Mouse (Mus musculus): ENCODE data around the gene Agmat.
"Not testable (repeated sequence)": the region's sequence is repeated elsewhere in the genome, so short reads cannot be mapped to it uniquely, and the experiment has no call there.

The Agmat gene

DNA sequence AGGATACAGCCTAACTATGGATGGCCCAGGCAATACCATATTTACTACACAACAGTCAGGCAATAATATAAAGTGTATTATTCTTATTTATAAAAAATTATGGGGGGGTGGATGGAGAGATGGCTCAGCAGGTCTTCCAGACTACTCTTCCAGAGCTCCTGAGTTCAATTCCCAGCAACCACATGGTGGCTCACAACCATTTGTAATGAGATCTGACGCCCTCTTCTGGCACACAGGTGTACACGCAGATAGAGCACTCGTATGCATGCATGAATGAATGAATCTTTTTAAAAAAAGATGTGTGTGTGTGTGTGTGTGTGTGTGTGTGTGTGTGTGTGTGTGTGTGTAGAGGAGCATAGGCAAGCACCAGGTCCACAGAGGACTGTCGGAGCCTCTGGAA, 26.5 kb downstream of the Agmat start:
- DNase-seq (ENCODE audit: low read depth, low spot score) = not testable (repeated sequence)

DNA sequence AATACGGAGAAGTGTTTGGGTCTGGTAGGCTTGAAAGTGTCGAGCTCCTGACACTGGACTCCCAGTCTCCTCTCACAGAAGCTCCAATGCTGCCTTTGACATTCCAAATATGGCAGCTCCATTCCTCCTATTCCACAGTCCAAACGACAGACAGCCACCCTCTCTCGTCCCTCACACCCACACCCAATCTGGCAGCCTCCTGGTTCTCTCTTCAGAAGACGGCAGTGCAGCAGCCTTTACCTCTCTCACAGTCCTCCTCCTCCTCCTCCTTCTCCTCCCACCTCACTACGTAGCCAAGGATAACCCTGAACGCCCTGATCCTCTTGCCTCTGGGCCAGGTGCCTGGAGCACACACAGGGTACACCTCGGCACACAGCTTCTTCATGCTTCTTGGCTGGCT, 33.4 kb downstream of the Agmat start:
- DNase-seq (ENCODE audit: low read depth, low spot score) = no peak

DNA sequence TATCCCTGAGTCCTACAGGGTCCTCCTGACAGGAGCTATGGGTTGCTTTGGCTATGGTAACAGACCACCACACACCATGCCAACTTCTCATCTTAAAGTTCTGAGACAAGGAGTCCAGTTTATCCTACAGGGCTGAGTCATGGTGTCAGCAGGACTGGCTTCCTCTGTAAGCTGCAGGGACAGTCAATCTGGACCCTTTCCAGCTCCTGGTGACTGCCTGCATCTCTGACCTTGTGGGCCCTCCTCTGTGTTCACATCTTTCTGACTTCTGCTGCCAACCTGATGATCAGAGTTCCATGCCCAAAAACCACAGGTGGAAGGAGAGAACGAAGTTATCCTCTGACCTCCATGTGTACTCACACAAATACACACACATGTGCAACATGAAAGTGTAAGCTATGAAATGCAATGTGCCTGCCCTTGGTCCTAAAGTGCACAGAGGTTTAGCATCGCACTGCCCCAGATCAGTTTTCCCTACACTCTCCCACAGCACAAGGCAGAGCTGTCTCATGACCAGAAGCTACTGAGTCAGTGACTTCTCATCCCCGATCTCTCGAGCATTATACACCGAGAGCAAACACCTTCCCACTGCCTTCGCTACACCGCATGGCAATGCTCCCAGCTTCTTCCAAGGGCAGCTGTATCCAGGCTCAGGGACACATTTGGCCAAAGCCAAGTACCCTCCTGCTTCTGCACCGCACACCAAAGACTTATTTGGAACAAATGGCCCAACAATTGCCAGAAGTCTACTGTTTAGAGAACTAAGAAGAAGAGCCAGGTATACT, 34.9 kb downstream of the Agmat start:
- no peak for DNase-seq (ENCODE audit: low read depth, low spot score)

DNA sequence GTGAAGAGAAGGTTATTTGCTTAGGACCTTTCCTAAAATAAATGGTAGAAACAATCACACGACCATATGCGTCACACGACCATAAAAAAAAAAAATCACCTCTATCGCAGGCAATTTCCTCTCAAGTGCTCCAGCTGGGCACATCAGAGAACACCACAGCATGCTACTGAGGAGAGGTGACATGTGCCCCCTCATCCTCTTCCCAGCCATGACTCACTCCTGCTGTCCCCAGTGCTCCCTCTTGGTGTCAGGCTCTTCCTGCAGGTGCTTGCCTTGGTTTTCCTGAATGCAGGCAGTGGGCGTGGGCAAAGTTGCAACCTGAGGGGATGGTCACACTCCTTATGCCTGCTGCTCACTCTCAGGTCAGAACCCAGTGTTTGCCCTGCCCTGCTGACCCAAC, 38.4 kb downstream of the Agmat start:
- DNase-seq (ENCODE audit: low read depth, low spot score) = no peak

DNA sequence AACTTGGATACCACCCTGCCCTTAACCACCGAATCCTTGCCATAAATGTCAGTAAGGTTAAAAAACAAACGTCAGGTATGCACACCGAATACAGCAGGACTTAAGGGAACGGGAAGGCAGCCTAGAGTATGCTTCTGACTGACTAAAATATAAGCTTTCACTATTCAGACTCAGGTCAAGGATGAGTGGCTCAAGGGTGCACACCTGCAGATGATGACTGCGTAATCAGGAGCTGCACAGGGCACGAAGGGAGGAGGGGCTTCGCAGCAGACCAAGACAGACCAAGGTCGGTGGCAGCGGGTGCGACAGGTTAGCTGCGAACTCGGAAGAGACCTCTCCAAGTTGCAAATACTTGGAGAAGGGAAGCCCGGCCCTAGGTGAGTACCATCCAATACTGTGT, 39.7 kb downstream of the Agmat start:
- DNase-seq (ENCODE audit: low read depth, low spot score) = no peak

DNA sequence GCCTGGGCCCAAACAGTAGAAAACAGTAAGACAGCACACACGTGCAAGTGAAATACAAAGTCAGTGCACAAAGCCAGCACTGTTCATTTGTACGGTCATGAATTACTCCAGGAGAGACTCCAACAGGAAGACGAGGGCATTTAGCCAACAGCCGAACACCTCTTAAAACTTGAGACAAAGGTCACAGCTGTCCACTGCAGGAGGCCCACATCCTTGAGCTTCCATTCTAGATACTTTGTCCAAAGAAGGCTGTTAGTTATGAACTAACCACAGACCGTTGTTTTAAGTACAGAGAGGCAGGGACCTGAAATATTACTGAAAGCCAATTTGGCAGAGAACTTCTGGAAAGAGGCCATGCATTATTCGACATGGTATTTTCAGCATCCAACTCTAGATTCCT, 40.6 kb downstream of the Agmat start:
- no peak for DNase-seq (ENCODE audit: low read depth, low spot score)

DNA sequence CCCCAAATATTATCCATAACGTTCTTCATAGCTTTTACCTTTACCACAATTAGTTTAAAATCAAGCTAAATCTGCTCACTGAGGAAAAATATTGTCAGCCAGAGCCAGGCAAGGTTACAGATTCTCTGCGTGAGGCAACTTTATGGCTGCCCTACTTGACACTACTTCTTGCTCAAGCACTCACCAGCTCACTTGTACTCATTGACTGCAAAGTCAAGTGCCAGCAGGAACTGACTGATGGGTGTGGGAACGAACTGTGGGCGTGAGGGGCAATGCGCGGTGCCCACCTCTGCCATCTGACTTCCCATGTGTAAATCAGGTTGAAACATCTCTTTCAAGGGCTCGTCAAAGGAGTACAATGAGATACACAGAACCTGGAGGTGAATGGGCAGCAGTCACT, 41.0 kb downstream of the Agmat start:
- no peak for DNase-seq (ENCODE audit: low read depth, low spot score)

DNA sequence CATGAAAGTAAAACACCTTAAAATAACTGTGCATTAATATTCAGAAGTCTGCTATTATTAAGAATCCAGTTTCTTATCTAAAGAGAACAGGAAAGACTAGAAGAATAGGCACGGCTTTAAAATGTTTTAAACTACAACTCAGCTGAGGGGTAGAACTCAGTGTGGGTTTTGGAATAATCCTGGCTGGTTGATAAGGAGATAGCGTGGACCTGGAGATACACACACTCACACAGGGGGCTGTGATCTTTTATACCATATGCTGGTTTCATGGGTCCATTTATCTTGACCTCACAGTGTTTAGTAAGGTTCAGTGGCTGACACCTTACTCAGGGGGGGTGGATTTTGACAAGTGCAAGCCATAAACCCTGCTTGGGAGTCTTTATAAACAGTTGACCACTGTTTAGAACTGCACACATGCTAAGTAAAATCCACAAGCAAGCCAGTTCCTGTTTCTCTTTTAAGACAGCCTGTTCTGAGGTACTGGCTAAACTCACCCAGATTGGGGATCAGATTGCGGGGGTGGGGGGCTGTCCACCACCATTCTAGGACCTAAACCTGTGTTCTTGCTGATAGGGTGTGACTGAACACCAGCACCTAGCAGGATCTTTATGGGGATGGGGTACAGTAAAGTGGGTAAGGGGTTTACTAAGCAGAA, 43.2 kb downstream of the Agmat start:
- no peak for DNase-seq (ENCODE audit: low read depth, low spot score)

DNA sequence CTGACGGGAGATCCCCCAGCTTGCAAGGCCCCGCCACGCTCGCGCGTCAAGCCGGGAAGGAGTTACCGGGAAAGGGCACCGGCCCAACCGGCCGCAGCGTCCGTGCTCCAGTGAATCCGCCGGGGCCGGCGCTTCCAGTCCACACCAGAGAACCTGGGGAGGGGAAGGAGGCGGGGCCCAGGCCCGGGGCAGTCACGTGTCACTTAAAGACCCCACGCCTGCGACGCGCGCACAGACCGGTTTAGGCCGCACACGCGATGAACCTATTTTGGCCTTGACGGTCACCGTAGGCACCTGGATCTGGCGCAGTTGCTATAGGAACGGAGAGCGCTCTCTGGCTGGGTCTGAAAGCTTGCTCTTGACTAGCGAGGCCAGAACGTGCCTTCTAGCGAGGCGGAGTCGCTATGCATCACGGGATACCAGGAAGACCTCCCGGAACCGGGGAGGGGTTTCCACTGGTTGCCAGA, 44.1 kb downstream of the Agmat start, which contains the start of gene Dnajc16:
TSS of gene Dnajc16 (minus strand) at position 408 of the 467 bp plus-strand sequence.
- peak; percentile 100 for DNase-seq (ENCODE audit: low read depth, low spot score)

DNA sequence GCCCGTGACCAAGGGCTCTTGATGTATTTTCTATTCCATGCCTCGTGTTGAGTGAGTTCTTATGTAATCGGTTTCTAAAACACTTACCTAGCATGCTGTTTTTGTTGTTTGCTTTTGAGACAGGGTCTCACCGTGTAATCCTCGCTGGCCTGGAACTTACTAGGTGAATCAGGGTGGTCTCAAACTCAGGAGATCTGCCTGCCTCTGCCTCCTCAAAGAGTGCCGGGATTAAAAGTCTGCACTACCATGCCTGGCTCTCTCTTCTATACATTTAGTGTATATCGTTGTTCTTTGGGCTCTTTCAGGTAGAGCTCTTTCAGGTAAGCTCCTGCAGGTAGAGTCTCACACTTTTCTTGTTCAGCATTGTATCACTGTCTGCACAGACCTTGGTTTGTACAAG, 45.0 kb downstream of the Agmat start:
- no peak for DNase-seq (ENCODE audit: low read depth, low spot score)

DNA sequence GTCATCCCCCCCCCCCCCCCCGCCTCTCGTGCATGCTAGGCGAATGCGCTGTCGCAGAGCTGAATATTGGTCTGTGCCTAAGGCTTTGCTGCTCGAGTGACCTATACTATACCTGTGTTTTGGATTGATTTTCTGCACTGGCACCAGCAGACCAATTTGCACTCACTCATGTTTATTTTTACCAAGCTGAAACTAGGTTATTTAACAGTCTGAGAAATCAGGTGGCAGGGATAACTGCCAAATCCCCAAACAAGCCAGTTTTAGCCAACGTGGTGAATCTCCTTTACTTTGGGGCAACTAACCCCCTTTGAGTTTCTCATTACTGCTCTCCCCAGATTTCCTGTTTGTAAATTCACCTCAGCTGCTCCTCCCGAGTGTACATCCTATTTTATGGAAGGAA, 45.5 kb downstream of the Agmat start:
- DNase-seq (ENCODE audit: low read depth, low spot score) = no peak

DNA sequence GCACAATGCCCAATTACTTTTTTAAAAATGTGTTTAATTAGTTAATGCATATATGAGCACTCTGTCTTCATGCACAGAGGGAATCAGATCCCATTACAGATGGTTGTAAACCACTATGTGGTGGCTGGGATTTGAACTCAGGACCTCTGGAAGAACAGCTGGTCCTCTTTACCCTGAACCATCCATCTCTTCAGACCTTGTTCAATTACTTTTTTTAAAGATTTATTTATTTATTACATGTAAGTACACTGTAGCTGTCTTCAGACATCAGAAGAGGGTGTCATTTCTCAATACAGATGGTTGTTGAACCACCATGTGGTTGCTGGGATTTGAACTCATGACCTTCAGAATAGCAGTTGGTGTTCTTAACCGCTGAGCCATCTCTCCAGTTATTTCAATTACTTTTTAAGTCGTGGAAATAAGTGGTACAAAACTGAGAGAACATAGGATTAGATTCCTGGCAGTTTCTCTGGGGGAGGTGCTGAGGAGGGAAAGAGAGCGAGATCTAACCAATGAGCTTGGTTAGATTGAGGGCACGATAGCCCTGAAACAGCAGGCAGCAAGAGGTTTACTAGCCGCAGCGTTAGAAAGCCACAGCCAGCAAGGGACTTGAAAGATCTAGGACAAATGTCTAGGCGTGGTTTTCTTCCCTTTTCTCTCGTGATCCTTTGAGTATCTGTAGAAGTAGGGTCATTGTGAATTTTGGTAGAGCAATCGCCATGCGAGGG, 46.2 kb downstream of the Agmat start:
- peak; percentile 28 for DNase-seq (ENCODE audit: low read depth, low spot score)

DNA sequence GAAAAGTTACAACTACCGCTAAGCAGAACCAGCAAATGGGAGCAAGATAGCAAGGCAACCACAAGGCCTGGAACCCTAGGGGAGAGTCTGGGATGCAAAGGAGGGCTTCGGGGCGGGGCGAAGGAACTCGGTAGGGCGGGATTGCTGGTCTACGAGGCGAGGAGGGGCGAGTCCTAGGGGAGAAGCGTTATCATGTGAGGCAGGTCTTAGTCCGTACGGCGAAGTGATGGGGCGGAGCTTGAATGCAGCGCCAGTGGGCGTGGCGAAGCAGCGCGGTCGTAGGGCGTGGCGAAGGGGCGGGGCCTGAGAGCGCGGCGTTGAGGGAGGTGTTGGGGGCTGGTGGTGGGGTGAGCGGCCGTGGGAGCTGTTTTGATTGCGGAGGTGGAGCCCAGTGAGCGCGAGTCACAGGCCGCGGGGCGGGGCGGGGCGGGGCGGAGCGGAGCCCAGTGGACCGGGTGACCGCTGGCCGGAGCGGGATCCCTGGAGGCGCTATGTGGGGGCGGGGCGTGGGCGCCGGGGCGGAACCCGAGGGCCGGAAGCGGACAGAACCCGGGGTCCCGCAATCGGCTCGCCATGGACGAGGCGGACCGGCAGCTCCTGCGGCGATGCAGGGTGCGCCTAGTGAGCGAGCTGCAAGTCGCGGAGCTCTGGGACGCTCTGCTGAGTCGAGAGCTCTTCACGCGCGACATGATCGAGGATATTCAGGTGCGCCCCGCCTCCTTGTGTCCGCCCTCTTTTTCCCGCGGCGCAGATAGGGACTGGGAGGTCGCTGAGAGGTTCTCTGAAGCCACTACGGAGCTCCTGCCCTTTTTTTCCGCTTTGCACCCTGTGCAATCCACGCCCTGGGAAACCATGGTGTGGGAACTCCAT, 47.0 kb downstream of the Agmat start, which contains the start of gene Casp9:
TSS of gene Casp9 (plus strand) at position 331 of the 870 bp plus-strand sequence.
- DNase-seq (ENCODE audit: low read depth, low spot score) = peak; percentile 95

DNA sequence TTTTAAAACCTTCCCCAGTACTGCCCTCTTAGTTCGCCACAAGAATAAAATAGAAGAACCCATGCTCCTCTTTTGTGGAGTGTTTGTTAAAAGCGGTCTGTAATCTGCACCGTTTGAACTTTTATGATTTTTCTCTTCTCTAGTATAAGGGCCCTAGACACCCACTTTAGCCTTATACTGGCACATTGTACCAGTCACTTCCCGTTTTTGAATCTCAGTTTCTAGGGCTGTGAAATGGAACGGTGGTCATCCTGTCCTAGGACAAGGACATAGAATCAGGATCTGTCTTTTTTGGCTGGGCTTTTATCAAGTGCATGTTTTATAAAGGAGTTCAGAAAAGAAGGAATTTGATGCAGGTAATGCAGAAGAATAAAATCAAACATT, 47.7 kb downstream of the Agmat start:
- no peak for DNase-seq (ENCODE audit: low read depth, low spot score)

DNA sequence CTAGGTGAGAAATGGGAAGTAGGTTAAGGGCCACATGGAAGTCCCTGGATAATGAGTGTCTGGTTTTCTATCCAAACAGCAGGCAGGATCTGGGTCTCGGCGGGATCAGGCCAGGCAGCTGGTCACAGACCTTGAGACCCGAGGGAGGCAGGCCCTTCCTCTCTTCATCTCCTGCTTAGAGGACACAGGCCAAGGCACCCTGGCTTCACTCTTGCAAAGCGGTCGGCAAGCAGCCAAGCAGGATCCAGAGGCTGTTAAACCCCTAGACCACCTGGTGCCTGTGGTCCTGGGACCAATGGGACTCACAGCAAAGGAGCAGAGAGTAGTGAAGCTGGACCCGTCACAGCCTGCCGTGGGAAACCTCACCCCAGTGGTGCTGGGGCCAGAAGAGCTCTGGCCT, 49.9 kb downstream of the Agmat start:
- no peak for DNase-seq (ENCODE audit: low read depth, low spot score)

DNA sequence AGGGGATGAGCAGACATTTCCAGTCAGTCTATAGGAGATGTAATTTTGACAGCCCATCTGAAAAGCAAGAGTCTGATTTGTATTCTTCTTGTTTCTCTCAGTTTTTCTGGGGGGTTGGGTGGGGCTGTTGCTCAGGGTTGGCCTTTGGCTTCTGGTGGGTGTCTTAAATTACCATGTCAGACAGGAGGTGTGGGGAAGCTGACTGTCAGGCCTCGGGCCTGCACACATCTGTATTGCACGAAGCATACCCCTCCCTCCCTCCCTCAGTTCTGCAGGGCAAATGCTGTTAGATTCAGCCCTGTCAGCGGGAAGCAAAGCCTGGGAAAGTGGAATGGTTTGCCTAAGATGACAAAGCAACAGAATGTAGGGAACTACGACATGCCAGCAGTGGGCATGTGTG, 50.5 kb downstream of the Agmat start:
- DNase-seq (ENCODE audit: low read depth, low spot score) = no peak

DNA sequence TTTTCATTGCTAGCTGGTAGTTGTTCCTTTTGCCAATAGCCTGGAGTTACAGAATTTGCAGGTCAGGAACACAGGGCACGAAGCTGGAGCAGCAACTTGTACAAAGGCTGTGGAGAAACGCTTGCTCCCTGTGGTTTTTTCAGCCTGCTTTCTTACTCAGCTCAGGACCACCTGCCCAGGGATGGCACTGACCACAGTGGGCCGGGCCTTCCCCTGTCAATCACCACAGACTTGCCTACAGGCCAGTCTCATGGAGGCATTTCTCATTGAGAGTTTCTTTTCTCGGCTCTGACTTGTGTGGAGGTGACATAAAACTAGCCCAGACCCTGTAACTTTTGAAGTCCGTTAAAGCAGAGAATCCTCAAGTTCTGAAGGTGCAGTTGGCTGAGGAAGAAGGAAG, 51.1 kb downstream of the Agmat start:
- no peak for DNase-seq (ENCODE audit: low read depth, low spot score)

DNA sequence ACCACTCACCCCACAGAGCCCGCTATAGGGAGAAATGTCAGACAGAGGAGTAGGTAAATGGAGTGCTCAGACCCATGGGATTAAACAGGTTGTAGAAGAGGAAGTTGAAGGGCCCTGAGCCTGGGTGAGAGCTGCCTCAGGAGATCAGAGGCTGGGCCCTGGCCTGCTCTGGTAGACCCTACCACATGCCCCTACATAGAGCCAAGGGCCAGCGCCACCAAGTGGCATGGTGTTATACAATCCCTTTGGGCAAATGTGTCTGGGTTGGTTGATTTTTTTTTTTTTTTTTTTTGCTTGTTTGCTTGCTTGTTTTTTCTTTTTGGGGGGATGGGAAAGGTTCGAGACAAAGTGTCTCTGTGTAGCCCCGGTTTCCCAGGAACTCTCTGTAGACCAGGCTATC, 57.6 kb downstream of the Agmat start:
- DNase-seq (ENCODE audit: low read depth, low spot score) = no peak

DNA sequence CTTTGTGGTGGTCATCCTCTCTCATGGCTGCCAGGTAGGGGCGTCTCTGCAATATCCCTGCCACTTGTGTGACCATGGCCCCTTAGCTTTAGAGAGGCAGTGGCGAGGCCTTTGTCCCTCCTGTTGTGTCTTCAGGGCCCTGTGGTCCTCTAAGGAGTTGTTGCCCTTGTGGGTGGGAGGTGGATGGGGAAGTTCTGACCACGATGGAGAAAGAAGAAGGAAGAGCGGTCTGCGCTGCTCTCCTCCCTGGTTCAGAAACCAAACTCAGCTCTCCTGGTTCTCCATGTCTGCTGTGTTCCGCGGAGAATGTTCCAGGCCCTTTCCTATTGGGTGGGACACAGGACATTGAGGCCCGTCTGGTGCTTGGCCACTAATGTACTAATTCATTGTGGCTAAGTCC, 59.4 kb downstream of the Agmat start:
- no peak for DNase-seq (ENCODE audit: low read depth, low spot score)

All from retina, adult 2 months (tissue).